Comparison of ENCODE assay signal across 28 mouse cellular contexts in genomic region chr4:124972316-124972715, GRCm38 (mm10). TPM values are rescaled to one million over a fixed set of nuclear protein-coding genes. Genes with fewer than 3 reads are reported as not detected.
DNase-seq lines count a peak whose midpoint lies in the region; ATAC-seq and TF ChIP-seq lines count a peak whose summit lies in the region.
"Had no signal": no experiment of that assay in that cellular context is flagged by ENCODE, and none has a peak within 500 bp of the region (broad histone marks: within the 10 kb centered on the region; RNA-seq: fewer than 3 reads in every experiment).

No protein-coding gene starts in this region.

- ATAC-seq in hindbrain, postnatal 0 days: no peak
- ATAC-seq in embryonic facial prominence, embryonic 12.5 days (ENCODE audit: insufficient number of reproducible peaks, insufficient read depth, low FRiP score, low TSS enrichment): no peak
- ATAC-seq in limb, embryonic 11.5 days (ENCODE audit: insufficient number of reproducible peaks, low FRiP score, low TSS enrichment, low read depth): peak; percentile 54; the same call in 1 of the 2 replicates
- ATAC-seq in cerebellum, adult (ENCODE audit: insufficient number of reproducible peaks, low FRiP score, low TSS enrichment): no peak
- ATAC-seq: activated CD4-positive, CD25-positive, alpha-beta regulatory T cell, adult 4 months; forebrain, embryonic 16.5 days; intestine, embryonic 16.5 days; midbrain, embryonic 16.5 days had no signal

- DNase-seq in hindbrain, embryonic 10.5 days (ENCODE audit: low spot score): no peak
- DNase-seq in hindbrain, postnatal 0 days (ENCODE audit: low spot score): no peak
- DNase-seq in embryo, embryonic 10.5 days (ENCODE audit: low spot score): peak; percentile 80
- peak; percentile 74 for DNase-seq in limb, embryonic 11.5 days (ENCODE audit: low spot score)
- DNase-seq in cerebellum, adult 8-10 months: no peak
- no peak for DNase-seq in testis, postnatal 10 days (ENCODE audit: low spot score)
- DNase-seq: adrenal gland, postnatal 10 days; B cell, adult 2 months; cerebellum, adult 9-10 months; gastrocnemius, postnatal 25 days; heart, adult 18-20 months; kidney, adult 9 months; kidney, postnatal 14 days; liver, embryonic 13.5 days; lung, adult 2 months; right cerebral cortex, adult 18-20 months; right cerebral cortex, postnatal 4 days; thymus, postnatal 25 days had no signal

- H3K4me3 ChIP-seq in hindbrain, embryonic 10.5 days: no peak overlapping the region
- H3K4me3 ChIP-seq in hindbrain, postnatal 0 days (ENCODE audit: low read length): no peak overlapping the region
- no peak overlapping the region for H3K4me3 ChIP-seq in embryonic facial prominence, embryonic 12.5 days
- no peak overlapping the region for H3K4me3 ChIP-seq in limb, embryonic 11.5 days (ENCODE audit: low read depth, low read length)
- H3K4me3 ChIP-seq: hindbrain, embryonic 15.5 days; limb, embryonic 12.5 days; liver, embryonic 13.5 days; myocyte had no signal

- WGBS in hindbrain, embryonic 10.5 days: 51% methylated on average over 9 of the region's 9 CpGs
- WGBS in hindbrain, postnatal 0 days: 65% methylated on average over 9 of the region's 9 CpGs
- 19% methylated on average over 9 of the region's 9 CpGs for WGBS in embryonic facial prominence, embryonic 12.5 days
- 15% methylated on average over 9 of the region's 9 CpGs for WGBS in limb, embryonic 11.5 days

- no peaks in the 10 kb centered on the region for H3K9me3 ChIP-seq in hindbrain, embryonic 10.5 days
- no peaks in the 10 kb centered on the region for H3K9me3 ChIP-seq in hindbrain, postnatal 0 days (ENCODE audit: low read length)
- no peaks in the 10 kb centered on the region for H3K9me3 ChIP-seq in embryonic facial prominence, embryonic 12.5 days
- no peaks in the 10 kb centered on the region for H3K9me3 ChIP-seq in limb, embryonic 11.5 days (ENCODE audit: control insufficient read depth, low read length)
- H3K9me3 ChIP-seq: hindbrain, embryonic 15.5 days; limb, embryonic 12.5 days; liver, embryonic 13.5 days had no signal

- peaks cover 3% of the 10 kb centered on the region; the same call in 1 of the 2 replicates for H3K27me3 ChIP-seq in hindbrain, embryonic 10.5 days (ENCODE audit: insufficient read depth, poor library complexity, severe bottlenecking)
- no peaks in the 10 kb centered on the region for H3K27me3 ChIP-seq in hindbrain, postnatal 0 days (ENCODE audit: insufficient read depth, low read length)
- peaks cover 11% of the 10 kb centered on the region; the same call in 1 of the 2 replicates for H3K27me3 ChIP-seq in embryonic facial prominence, embryonic 12.5 days
- H3K27me3 ChIP-seq in limb, embryonic 11.5 days (ENCODE audit: control insufficient read depth, insufficient read depth, low read length): peaks cover 32% of the 10 kb centered on the region
- H3K27me3 ChIP-seq: hindbrain, embryonic 15.5 days; liver, embryonic 13.5 days had no signal

- peaks cover 66% of the 10 kb centered on the region for H3K4me1 ChIP-seq in hindbrain, embryonic 10.5 days (replicated peaks)
- H3K4me1 ChIP-seq in hindbrain, postnatal 0 days (ENCODE audit: insufficient read depth, low read length): 0 out of 2 replicates have a peak, but pooled peaks cover 5% of the 10 kb centered on the region
- H3K4me1 ChIP-seq in embryonic facial prominence, embryonic 12.5 days: peaks cover 52% of the 10 kb centered on the region
- H3K4me1 ChIP-seq in limb, embryonic 11.5 days (ENCODE audit: control insufficient read depth, insufficient read depth, low read length): peaks cover 35% of the 10 kb centered on the region
- H3K4me1 ChIP-seq: liver, embryonic 13.5 days had no signal

- H3K27ac ChIP-seq in hindbrain, embryonic 10.5 days: 0 out of 2 replicates have a peak overlapping the region, but pooled peaks have one; percentile 3
- no peak overlapping the region for H3K27ac ChIP-seq in hindbrain, postnatal 0 days
- H3K27ac ChIP-seq in embryonic facial prominence, embryonic 12.5 days: peak overlapping the region; percentile 50; the same call in 1 of the 2 replicates
- H3K27ac ChIP-seq in limb, embryonic 11.5 days (replicated peaks; ENCODE audit: low read depth, low read length): no peak overlapping the region
- H3K27ac ChIP-seq: hindbrain, embryonic 15.5 days; limb, embryonic 12.5 days; liver, embryonic 13.5 days had no signal

- H3K9ac ChIP-seq in hindbrain, postnatal 0 days (replicated peaks; ENCODE audit: low read length): no peak overlapping the region
- H3K9ac ChIP-seq in embryonic facial prominence, embryonic 12.5 days: no peak overlapping the region
- no peak overlapping the region for H3K9ac ChIP-seq in limb, embryonic 11.5 days (ENCODE audit: low read length)
- H3K9ac ChIP-seq: hindbrain, embryonic 15.5 days; limb, embryonic 12.5 days; liver, embryonic 13.5 days had no signal

- H3K4me2 ChIP-seq in hindbrain, postnatal 0 days (ENCODE audit: low read depth, low read length): no peak overlapping the region
- peak overlapping the region; percentile 11; the same call in 1 of the 2 replicates for H3K4me2 ChIP-seq in embryonic facial prominence, embryonic 12.5 days (replicated peaks)
- no peak overlapping the region for H3K4me2 ChIP-seq in limb, embryonic 11.5 days (ENCODE audit: low read depth, severe bottlenecking)
- H3K4me2 ChIP-seq: hindbrain, embryonic 15.5 days; limb, embryonic 12.5 days; liver, embryonic 13.5 days had no signal

- no peaks in the 10 kb centered on the region for H3K36me3 ChIP-seq in hindbrain, embryonic 10.5 days
- no peaks in the 10 kb centered on the region for H3K36me3 ChIP-seq in hindbrain, postnatal 0 days (ENCODE audit: insufficient read depth, low read length)
- no peaks in the 10 kb centered on the region for H3K36me3 ChIP-seq in embryonic facial prominence, embryonic 12.5 days
- no peaks in the 10 kb centered on the region for H3K36me3 ChIP-seq in limb, embryonic 11.5 days (ENCODE audit: control insufficient read depth, insufficient read depth, low read length)
- H3K36me3 ChIP-seq: hindbrain, embryonic 15.5 days; limb, embryonic 12.5 days; liver, embryonic 13.5 days had no signal

- TF ChIP-seq CTCF in hindbrain, postnatal 0 days (IDR thresholded peaks at IDR 0.05; ENCODE audit: low read depth): no peak

RNA-seq across cellular contexts. Expression of gene Rspo1, which starts 13.9 kb away (rescaled TPM):
- 14.8 and 17.4 TPM in 2 replicates for polyA plus RNA-seq in hindbrain, embryonic 10.5 days (2016; fragmentation: Nextera tagmentation; extraction: Ambion mirVana)
- total RNA-seq in hindbrain, postnatal 0 days (2014; rRNA removed): 0.36 and 13.6 TPM in 2 replicates
- 0.74 and 0.95 TPM in 2 replicates for polyA plus RNA-seq in hindbrain, postnatal 0 days (2015; fragmentation: Nextera tagmentation; extraction: Ambion mirVana)
- 7.2 and 11.4 TPM in 2 replicates for polyA plus RNA-seq in embryonic facial prominence, embryonic 12.5 days (2016; fragmentation: Nextera tagmentation; extraction: Ambion mirVana)
- 3.1 and 5.1 TPM in 2 replicates for polyA plus RNA-seq in limb, embryonic 11.5 days (2014; fragmentation: Nextera tagmentation; extraction: Ambion mirVana)
- total RNA-seq: MEL had no signal
- polyA plus RNA-seq: activated CD4-positive, CD25-positive, alpha-beta regulatory T cell, adult 4 months had no signal

RNA-seq across cellular contexts. Expression of gene Cdca8, which starts 33.2 kb away (rescaled TPM):
- polyA plus RNA-seq in hindbrain, embryonic 10.5 days (2016; fragmentation: Nextera tagmentation; extraction: Ambion mirVana): 224 and 253 TPM in 2 replicates
- total RNA-seq in hindbrain, postnatal 0 days (2014; rRNA removed): 10.8 and 17.1 TPM in 2 replicates
- 28.9 and 35.1 TPM in 2 replicates for polyA plus RNA-seq in hindbrain, postnatal 0 days (2015; fragmentation: Nextera tagmentation; extraction: Ambion mirVana)
- 158 and 176 TPM in 2 replicates for polyA plus RNA-seq in embryonic facial prominence, embryonic 12.5 days (2016; fragmentation: Nextera tagmentation; extraction: Ambion mirVana)
- 210 and 223 TPM in 2 replicates for polyA plus RNA-seq in limb, embryonic 11.5 days (2014; fragmentation: Nextera tagmentation; extraction: Ambion mirVana)

RNA-seq across cellular contexts. Expression of gene 9930104L06Rik, which starts 35.5 kb away (rescaled TPM):
- 13.3 and 18.0 TPM in 2 replicates for polyA plus RNA-seq in hindbrain, embryonic 10.5 days (2016; fragmentation: Nextera tagmentation; extraction: Ambion mirVana)
- 12.8 and 15.5 TPM in 2 replicates for total RNA-seq in hindbrain, postnatal 0 days (2014; rRNA removed)
- 9.3 and 9.4 TPM in 2 replicates for polyA plus RNA-seq in hindbrain, postnatal 0 days (2015; fragmentation: Nextera tagmentation; extraction: Ambion mirVana)
- polyA plus RNA-seq in embryonic facial prominence, embryonic 12.5 days (2016; fragmentation: Nextera tagmentation; extraction: Ambion mirVana): 19.5 and 20.1 TPM in 2 replicates
- polyA plus RNA-seq in limb, embryonic 11.5 days (2014; fragmentation: Nextera tagmentation; extraction: Ambion mirVana): 4.9 and 5.1 TPM in 2 replicates

RNA-seq across cellular contexts. Expression of gene Gnl2, which starts 44.1 kb away (rescaled TPM):
- polyA plus RNA-seq in hindbrain, embryonic 10.5 days (2016; fragmentation: Nextera tagmentation; extraction: Ambion mirVana): 76.8 and 86.1 TPM in 2 replicates
- total RNA-seq in hindbrain, postnatal 0 days (2014; rRNA removed): 22.5 and 26.0 TPM in 2 replicates
- 70.2 and 77.6 TPM in 2 replicates for polyA plus RNA-seq in hindbrain, postnatal 0 days (2015; fragmentation: Nextera tagmentation; extraction: Ambion mirVana)
- polyA plus RNA-seq in embryonic facial prominence, embryonic 12.5 days (2016; fragmentation: Nextera tagmentation; extraction: Ambion mirVana): 101 and 105 TPM in 2 replicates
- polyA plus RNA-seq in limb, embryonic 11.5 days (2014; fragmentation: Nextera tagmentation; extraction: Ambion mirVana): 85.8 and 91.5 TPM in 2 replicates

Comparison
In these comparisons a context has a peak if more than half of its experiments do, and no peak if none do; other contexts are left out.
1. H3K27ac ChIP-seq: peak in hindbrain, embryonic 10.5 days (single experiment) and embryonic facial prominence, embryonic 12.5 days (single experiment); none in hindbrain, postnatal 0 days (single experiment) and limb, embryonic 11.5 days (single experiment).
2. DNase-seq: peak in embryo, embryonic 10.5 days (single experiment) and limb, embryonic 11.5 days (single experiment); none in hindbrain, embryonic 10.5 days (single experiment), hindbrain, postnatal 0 days (single experiment), cerebellum, adult 8-10 months (single experiment) and testis, postnatal 10 days (single experiment).